Mouse (Mus musculus) T-helper 17 cell (primary cell): ENCODE results near the gene Il13.

ENCODE experiments used
- in situ Hi-C, 2 experiments: fragments of 300-600 bp; cut with MboI, MseI; formaldehyde crosslinking; loops; 1 replicate in 1 of 2; 2 replicates in 1 of 2; pipeline ENCODE4 v1.15.1; 2025; ENCODE audit warnings: high pct_unique_total_duplicates in 2 of 2

Il13 gene

DNA sequence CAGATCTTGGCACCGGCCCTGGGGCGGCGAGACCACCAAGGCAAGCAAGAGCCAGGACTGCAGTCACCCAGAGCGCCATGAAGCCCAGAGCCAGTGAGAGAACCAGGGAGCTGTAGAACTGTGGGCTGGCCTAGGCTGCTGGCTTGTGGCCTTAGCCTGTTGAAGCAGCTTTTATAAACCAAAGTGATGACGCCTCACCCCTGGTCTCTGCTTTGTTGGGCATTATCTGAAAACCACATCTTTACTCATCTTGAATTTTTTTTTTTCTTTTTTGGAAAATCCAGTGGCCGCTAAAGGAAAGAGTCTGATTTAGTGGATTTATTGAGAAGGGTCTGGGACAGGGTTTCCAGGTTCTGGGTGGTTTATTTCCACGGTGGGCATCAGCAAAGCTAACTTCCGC is at the start of gene Il13:
Gene Il13 (minus strand): TSS at position 147 of the 400 bp plus-strand sequence.
- in situ Hi-C loops, result no loop called here

DNA sequence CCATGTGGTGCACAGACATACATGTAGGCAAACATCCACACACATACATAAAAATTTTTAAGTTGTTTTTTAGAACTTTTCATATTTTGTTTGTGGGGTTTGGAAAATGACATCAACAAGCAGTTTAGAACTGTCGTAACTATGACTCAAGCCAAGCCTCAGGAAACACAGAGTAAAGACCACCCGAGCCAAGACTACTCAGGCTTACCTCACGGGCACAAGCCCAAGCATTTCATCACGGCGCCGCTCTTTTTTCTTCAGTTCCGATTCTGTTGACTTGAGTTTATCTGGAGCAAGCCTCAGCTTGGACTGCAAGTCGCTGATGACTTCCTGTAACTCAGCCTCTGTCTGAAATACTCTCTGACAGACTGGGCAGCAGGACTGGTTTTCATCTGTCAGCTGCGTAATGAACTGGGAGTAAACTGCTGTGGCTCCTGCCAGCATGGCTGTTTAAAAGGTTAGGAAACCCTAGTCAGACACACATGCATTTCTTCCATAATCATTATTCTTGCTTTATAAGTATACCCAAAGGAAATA is 48.6 kb upstream of the Il13 start:
- in situ Hi-C loops, result no loop called here

DNA sequence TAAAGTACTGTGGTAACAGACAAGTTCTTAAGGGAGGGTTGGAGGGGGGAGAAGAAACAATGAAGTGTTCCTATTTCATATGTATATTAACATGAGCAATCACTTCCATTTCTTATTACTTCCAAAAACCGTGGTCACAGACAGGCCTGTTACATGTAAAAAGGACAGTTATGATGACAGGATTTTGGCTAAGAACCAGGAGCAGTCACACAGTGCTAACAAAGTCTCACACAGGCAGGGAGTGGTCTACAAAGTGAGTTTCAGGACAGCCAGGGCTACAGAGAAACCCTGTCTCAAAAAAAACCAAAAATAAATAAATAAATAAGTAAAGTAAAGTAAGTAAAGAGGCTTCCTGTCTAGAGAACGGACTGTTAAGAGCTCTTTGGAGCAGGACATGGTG is 47.7 kb upstream of the Il13 start:
- in situ Hi-C loops, result no loop called here

DNA sequence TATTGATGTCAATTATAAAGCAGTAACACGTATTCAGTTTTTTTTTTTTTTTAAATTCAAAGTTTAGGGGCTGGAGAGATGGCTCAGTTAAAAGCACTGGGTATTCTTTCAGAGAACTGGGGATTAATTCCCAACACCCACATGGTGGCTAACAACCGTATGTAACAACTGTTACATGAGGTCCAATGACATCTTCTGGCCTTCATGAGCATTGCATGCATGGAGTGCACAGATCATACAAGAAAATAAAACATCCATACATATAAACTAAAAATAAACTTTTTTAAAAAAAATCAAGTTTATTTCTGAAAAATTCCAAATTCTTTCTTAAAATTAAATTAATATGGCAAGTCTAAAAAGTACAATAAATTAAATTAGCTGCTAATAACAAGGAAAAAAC is 47.2 kb upstream of the Il13 start:
- in situ Hi-C loops, result no loop called here

DNA sequence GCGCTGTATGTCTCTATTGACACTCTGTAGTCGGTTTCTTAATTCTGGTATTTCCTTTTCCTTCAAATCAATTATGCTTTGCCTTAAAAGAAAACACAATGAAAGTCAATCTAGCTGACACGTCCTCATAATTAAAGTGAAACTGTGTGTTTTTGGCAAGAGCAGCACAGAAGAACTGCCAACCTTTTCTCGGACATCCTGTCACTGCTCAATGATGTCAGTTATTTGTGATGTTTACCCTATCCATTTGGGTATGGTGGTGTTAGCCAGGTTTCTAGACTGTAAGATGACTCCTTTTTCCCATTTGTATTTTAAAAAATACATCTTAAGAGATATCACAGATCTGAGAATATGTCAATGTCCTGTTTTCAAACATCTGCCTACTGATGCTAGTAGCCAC is 45.6 kb upstream of the Il13 start:
- in situ Hi-C loops, result no loop called here

DNA sequence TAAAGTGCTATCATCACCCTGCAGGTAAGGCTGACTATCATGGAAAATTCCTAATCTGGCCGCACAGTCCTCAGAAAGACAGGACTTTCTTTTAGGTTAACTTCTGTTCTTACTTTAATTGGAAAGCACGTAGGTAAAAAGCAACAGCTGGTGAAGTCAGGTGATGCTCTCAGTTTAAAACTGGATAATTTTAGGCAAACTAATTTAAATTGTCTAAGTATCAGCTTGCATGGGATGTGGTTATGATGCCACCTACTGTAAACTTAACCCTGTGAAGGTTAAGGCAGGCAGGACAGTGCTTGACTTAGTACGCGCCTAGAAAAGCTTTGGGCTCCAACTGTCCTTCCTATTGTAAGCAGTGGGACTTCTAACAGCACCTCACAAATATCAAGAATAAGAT is 36.9 kb upstream of the Il13 start:
- in situ Hi-C loops, result no loop called here

DNA sequence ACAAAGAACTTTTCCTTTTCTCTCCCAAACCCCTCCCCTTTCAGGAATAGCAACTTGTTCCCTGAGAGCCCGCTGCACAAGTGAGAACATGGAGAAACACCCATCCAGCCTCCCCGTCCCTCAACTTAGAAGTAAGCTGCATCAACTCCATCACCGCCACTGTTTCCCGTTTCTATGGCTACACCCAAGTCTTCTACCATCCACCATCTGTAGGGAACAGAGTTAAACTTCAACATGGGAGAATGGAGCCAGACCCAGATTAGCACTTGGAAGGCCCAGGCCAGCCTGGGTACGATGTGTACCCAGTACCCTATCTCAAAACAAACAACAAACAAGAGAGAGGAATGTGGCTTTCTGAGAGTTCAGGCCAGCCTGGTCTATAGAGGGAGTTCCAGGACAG is 29.6 kb upstream of the Il13 start:
- in situ Hi-C loops, result no loop called here

DNA sequence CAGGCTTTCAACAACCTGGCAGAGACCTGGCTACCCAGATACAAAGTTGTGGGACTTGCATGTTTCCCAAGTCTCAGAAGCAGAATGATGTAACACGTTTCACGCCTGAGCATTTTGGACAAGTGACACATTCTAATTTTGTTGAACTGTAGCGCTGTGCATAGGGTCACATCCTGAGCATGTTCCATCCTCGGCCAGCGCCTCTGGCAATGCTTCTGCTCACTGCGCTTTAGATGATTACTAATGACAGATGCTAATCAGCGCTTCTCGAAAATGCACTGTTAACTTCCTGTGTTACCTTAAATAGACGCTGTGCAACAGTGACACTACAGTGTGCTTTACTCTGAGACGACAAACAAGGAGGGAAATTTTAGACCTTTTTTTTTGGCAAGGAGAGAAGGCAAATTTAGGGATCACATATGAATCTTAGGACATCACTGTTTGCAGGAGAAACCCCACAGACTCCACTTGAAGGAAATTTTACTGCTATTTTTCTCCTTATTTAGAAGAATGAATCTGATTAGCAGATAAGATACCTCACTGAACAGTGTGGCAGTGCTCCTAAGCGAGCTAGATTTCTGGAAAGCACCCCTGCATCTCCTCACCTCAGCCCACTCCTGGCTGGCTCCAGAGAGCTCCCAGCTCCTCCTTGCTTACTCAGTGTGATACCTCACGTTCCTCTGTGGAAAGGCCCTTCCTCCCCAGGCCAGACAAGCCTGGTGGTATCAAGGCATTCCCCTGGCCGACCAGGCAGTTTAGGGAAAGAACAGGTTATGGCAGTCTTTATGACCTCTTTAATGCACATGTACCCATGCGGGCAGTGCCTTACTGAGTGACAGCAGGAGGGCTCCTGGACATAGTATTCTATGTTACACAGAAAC is 28.5 kb upstream of the Il13 start:
- in situ Hi-C loops, result no loop called here

DNA sequence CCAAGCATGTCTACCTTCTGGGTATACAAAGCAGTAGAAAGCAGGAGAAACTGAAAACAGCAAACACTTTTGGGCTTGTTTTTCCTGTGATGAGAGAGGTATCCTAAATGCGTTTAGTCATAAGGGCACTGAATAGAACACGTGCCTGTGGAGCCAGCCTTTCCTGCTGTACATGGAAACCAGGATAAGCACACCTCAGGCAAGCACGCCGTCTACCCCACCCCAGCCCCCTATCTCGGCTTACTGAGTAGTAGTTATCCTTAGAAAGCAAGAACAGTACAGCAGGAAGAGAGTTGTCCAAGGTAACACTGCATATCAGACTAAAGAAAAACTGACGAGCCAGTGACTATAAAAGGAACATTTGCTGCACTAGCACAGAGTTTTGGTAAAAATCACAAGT is 23.3 kb upstream of the Il13 start:
- in situ Hi-C loops, result no loop called here

DNA sequence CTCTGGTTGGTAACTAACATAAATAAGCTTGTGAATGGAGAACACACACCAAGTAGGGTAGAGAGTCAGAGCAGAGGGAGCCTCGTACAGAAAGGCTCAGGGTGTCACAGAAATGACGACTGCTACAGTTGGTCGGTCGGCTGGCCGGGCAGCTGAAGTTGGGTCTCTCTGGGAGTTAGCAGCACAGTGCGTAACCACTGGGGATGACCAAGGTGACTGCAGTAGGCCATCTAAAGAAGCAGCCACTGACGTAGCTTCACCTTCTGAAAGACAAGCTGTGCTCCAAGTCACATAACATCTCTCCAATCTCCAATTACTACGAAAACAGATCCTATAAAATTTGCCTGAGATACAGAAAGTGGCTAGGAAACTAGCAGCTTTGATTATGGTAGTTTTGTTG is 22.9 kb upstream of the Il13 start:
- in situ Hi-C loops, result no loop called here

DNA sequence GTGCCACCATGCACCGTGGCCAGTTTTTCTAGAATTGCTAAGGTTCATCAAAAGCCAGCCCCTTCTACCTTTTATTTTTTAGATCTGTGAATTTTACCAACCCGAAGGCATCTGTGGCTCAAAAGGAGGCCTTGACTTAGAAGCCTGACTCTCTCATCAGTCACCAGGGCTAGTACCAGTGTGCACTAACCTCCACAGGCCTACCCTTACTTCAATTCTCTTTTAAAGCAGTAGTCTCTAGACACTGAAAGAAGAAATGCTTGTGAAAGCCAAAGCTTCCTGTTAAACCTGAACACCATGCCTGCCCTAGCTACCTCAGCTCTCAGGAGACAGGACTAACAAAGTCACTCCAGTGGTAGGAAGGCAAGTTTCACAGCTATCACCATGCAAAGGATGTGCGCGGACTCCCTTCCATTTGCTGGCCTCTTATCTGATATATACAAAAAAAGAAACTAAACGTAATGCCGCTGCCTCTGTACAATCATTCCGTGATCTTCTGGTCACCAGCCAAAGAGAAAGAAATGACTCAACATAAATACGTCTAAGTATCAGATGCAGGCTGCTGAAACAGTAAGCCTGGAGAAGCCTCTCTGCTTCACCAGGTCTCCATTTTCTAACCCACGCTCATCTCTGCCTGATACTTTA is 22.2 kb upstream of the Il13 start:
- in situ Hi-C loops, result no loop called here

DNA sequence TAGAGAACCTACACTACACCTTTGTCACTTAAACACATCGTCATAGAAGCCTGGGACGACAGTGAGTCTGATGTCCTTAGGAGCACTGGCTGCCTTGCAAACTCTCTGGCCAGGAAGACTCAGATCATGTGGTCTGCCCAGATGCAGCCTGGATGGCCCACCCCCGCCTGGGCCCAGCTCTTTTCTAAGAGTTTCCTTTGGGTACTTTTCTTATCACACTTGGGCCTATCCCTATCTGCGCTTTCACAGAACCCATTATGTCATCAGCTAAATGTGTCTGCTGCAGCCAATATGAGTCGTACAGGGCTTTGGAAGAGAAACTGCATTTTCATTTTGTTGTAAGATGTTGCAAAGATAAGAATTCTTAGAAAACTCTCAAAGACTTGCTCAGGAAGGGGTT is 20.5 kb upstream of the Il13 start:
- in situ Hi-C loops, result no loop called here

DNA sequence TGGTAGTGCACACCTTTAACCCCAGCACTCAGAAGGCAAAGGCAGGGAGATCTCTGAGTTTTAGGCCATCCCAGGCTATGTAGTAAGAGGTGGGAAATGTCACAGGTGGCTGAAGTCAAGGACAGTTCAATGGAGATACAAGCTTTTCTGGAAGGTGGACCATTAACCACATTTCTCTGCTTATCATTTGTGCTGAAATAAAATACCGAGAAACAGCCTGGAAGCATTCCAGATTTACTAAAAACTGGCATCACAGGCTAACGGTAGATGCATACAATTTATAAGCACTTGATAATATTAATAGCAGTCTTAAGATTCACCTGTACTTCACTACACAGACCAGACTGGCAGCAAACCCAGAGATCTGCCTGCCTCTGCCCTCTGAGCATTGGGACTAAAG is 17.9 kb upstream of the Il13 start:
- in situ Hi-C loops, result loop anchor here in 1 of 2 experiments (5.0 kb wide), 1 partner anchor 65 kb away; no protein-coding TSS in a partner anchor

DNA sequence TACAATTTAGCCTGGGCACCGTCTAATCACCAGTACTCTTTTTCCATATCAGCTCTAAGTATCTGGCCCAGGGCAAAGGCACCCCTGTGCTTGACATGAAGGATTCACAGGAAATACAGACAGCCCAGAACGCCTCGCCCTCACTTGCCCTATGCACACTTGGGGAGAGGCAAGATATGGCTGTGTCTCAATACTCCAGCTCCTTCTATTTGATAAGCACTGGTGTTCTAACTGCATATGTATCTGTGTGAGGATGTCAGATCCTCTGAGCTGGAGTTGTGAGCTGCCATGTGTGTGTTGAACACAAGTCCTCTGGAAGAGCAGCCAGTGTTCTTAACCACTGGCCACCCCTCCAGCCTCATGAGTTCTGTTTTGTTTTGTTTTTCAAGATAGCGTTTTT is 16.9 kb upstream of the Il13 start:
- in situ Hi-C loops, result loop anchor here in 1 of 2 experiments (5.0 kb wide), 1 partner anchor 64 kb away; no protein-coding TSS in a partner anchor

DNA sequence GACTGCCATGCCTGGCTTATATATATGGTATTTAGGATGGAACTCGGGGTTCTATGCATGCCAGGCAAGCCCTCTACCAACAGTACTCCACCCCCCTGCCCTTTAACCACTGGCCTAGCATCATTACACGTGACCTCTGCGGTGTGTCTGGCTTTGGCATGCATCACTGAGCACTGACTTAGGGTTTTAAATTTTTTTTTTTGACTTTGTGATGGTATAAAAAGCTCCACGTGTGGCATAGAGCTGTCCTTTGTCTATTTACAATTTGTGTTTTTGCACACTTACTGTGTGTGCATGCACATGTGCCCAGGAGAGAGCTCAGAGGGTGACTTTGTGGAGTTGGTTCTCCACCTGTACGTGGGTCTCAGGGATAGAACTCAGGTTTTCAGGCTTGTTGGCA is 9.5 kb upstream of the Il13 start:
- in situ Hi-C loops, result no loop called here

DNA sequence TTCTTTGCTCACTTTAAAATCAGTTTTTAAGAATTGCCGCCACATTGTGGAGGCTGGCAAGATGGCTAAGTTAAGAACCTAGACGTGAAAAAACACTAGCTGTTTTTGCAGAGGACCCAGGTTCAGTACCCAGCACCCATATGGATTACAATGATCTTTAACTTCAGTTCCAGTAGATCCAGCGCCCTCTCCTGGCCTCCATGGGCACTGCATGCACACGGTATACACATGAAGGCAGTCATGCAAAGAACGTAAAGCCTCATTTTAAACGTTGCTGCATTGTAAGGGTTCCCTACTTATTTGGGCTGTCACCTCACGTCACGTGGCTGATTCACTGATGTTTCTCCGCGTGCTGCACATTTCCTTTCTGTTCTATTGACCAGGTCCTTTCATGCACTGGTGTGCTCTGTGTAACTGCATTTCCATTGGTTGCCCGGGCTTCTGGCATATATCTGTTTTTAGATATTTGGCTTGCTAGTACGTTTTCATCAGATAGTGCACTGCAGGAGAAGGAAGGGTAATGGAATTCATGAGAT is 8.3 kb upstream of the Il13 start:
- in situ Hi-C loops, result no loop called here

DNA sequence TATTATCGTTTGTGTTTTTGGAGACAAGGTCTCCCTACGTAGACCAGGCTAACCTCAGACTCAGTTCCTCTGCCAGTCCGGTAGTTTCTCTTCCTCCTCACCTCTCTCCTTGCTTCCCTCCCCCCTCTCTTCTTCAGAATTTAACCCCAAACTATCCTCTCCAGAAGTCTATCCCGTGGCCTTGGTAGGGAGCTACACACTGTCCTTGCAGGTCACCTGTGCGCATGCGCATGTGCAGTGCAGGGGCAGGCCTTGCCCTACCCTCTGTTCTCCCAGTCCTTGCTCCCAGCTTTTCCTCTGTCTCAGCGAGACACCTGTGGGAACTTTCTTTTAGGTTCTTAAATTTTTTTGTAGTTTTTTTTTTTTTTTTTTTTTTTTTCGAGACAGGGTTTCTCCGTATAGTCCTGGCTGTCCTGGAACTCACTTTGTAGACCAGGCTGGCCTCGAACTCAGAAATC is 3.3 kb upstream of the Il13 start:
- in situ Hi-C loops, result no loop called here

DNA sequence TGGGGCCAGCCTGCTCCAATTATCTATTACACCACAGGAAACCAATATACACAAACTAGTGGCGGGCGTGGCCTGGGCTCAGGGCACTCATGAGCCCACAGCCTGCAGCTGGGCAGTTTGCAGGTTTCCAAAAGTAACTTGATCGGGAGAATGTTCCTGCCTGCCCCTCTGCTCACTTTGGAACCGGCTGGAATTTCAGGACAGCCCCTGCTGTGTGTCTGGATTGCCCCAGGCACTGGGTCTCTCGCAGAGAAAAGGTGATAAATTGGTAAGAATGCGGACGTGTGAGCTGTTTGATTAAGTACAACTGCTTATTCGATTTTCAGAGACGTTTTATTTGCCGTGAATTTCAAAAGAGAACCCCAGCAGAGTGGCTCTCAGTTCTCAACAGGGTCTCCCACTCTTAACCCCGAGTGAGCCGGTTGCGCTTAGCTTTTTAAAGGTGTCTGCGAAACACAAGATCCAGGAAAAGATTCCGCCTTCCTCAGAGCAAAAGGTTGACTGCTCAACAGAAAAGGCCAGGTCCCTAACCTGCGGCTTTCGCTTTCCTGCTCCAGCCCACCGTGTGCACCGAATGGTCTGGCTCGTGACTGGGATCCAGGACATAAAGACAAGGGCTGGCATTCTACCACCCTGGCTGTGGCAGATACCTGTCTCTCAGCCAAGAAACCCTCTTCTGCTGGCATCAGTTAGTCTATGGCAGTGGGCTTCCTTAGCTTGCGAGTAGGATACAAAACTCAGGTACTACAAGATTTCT is 2.7 kb upstream of the Il13 start:
- in situ Hi-C loops, result no loop called here

DNA sequence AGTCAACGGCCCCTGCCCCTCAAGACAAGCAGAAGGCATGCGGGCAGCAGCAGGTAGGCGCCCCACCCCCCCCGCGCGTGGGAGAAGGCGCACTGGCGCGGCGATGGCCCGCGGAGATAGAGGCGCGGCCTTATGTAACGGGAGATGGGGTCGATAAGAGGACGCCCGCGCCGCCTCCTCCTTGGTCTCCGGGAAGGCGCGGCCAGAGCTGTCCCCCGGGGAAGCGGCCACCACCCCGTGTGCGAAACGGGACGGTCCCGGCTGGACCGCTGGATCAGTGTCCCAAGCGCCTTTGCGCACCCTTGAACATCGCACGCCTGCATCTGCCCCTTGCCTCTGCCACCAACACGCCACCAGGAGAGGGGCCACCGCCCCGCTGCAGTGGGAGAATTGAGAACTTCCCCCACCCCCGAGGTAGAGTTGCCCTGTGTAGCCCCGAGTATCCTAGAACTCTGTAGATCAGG is 1.7 kb upstream of the Il13 start:
- in situ Hi-C loops, result no loop called here

DNA sequence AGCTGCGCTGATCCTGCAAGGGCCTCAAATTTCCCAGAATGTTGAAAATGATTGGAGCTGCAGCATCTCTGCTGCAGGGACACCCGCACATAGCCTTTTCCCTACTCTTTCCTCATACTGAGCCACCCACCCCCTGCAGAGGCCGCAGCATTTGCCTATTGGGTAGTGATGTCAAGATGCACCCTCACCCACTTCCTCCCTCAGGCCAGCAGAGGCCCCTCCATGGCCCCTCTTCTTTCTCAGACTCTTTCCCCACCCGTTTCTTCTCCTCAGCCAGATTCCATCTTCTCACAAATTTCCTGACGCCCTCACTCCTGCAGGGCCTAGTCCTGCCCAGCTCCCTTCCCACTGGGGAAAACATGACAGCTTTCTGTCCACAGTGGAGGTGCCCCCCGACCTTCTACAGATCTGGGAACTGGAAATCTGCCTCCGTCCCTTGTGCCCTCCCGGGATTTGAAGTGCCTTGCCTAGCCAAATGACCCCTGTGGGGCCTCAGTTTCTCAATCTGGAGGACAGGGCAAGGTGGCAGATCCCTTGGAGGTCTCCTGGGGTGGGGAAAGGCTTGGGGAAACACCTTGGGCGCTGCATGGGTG is 1.2 kb upstream of the Il13 start:
- in situ Hi-C loops, result no loop called here

DNA sequence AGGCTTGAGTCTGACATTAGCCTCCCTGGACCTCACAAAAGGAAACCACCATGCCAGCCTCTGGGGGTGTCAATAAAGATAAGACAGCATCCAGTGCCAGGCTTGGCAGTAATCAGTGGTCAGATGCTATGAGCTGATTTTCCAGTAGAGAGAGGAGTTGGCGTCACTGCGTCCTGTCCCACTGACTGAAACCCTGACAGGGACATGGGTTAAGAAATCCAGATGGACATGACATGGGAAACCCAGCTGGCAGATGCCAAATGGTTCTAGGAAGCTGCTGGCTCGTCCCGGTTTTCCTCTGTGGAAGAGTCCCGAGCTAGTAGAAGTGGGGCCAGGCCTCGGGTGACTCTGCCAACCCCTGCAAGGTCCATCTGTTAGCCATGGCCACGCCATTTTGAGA is 858 bp downstream of the Il13 start:
- in situ Hi-C loops, result no loop called here
